Mouse (Mus musculus) heart, adult 2 months (tissue): Measurements from ENCODE around the gene Cobll1.

Experiments
- CTCF ChIP-seq: fragments of 200-600 bp; IDR thresholded peaks from 2 replicates; pipeline ENCODE4 v1.8.1; 2022; ENCODE audit warnings: antibody characterized with exemption, mild to moderate bottlenecking, moderate library complexity
- EP300 ChIP-seq: fragments of 200-500 bp; IDR thresholded peaks from 2 replicates; pipeline ENCODE4 v1.6.1; 2011; ENCODE audit warnings: low read depth, low read length, control low read depth; ENCODE audit not compliant: insufficient read depth
- POLR2A ChIP-seq: fragments of 200-500 bp; IDR thresholded peaks from 2 replicates; pipeline ENCODE4 v1.6.1; 2011; ENCODE audit warnings: mild to moderate bottlenecking, low read depth, low read length, control low read depth; ENCODE audit not compliant: insufficient read depth

GRCm38 (mm10) chr2:65220563-65220962 is 18.6 kb downstream of the Cobll1 start:
- TF ChIP-seq CTCF (no peak), EP300 (peak; percentile 100), POLR2A (0 out of 2 replicates have a peak, but pooled peaks have one; percentile 36)
